Mouse (Mus musculus): ENCODE results near the gene Cbx7. TPM values are rescaled to one million over a fixed set of nuclear protein-coding genes. Genes with fewer than 3 reads are reported as not detected.
A peak's percentile ranks its signal among the peaks of the same experiment; 100 is the strongest.

Cbx7 gene
- polyA plus RNA-seq, 1 experiment from 2014 or later, result 2.4 TPM

- no peaks in the 10 kb centered on the region for H3K4me1 ChIP-seq
- 83% methylated on average over 4 of the region's 4 CpGs for WGBS
- no peak overlapping the region for H3K4me3 ChIP-seq
- H3K27ac ChIP-seq (replicated peaks), result no peak overlapping the region
- DNase-seq (ENCODE audit: low spot score), result no peak
- no peaks in the 10 kb centered on the region; the same call in 1 of the 2 replicates for H3K36me3 ChIP-seq (replicated peaks)
- no peaks in the 10 kb centered on the region for H3K27me3 ChIP-seq (replicated peaks; ENCODE audit: low read depth, poor library complexity, severe bottlenecking)
- H3K9me3 ChIP-seq, result no peaks in the 10 kb centered on the region
These were observed 23.6 kb upstream of the Cbx7 start for GRCm38 (mm10) chr15:79994566-79994965.

DNA sequence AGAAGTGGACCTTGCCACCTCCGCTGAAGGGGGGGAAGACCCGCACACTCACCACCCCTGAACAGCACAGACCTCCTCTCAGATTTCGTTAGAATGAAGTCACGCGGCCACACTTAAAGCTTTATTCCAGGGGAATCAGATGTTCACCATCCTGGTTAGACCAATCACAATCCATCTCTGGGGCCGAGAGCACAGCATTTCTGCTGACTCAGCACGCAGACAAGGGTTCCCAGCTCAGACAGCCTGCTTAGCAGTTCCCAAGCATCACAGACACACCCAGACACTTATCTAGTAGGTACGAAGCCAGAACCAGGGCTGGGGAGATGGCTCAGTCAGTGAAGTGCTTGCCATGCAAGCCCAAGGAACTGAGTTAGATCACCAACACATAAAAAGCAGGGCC is 15.3 kb upstream of the Cbx7 start:
- no peak overlapping the region for H3K27ac ChIP-seq (replicated peaks)
- H3K4me3 ChIP-seq, result no peak overlapping the region
- H3K9me3 ChIP-seq, result no peaks in the 10 kb centered on the region
- WGBS, result 76% methylated on average over 8 of the region's 8 CpGs
- no peaks in the 10 kb centered on the region for H3K36me3 ChIP-seq (replicated peaks)
- peak; percentile 18 for DNase-seq (ENCODE audit: low spot score)
- H3K27me3 ChIP-seq (replicated peaks; ENCODE audit: low read depth, poor library complexity, severe bottlenecking), result no peaks in the 10 kb centered on the region
- peaks cover 30% of the 10 kb centered on the region for H3K4me1 ChIP-seq

DNA sequence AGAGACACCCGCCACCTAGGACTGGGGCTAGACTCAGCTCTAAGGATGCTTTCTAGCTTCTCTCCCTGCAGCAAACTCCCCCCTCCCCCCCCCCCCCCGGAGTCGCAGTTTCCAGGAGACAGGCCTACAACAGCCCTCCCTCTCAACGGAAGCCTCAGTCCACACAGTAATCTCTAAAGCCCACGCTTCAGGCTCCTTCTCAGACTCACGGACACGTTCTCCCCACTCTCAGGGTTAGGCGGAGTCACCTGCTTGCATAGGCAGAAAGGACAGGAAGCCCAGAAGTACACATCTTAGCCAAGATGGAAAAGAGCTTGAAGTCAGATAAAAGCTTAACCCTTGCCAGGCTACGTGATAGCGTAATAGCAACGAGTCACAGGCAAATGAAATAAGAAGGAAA is 14.6 kb upstream of the Cbx7 start:
- H3K36me3 ChIP-seq (replicated peaks), result no peaks in the 10 kb centered on the region
- H3K4me3 ChIP-seq, result no peak overlapping the region
- WGBS, result 68% methylated on average over 11 of the region's 11 CpGs
- H3K9me3 ChIP-seq, result no peaks in the 10 kb centered on the region
- DNase-seq (ENCODE audit: low spot score), result no peak
- H3K27ac ChIP-seq (replicated peaks), result no peak overlapping the region
- no peaks in the 10 kb centered on the region for H3K27me3 ChIP-seq (replicated peaks; ENCODE audit: low read depth, poor library complexity, severe bottlenecking)
- H3K4me1 ChIP-seq, result peaks cover 34% of the 10 kb centered on the region

DNA sequence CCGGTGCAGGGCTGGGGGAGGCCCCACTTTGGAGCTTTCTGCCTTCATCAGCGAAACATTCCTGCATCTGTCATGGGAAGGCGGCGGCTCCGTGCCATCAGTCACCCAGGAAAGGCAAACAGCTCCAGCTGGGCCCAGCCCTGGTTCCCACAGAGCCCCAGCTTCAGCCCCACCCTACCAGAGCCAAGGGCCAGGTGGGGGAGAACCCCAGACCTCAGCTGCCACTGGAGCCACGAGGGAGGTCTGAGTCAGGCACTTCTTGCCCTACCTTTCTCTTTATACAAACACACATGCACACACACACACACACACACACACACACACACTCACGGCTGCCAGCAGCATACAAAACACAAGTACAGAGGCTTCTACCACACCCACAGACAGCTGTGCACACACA is 13.2 kb upstream of the Cbx7 start:
- no peaks in the 10 kb centered on the region for H3K9me3 ChIP-seq
- DNase-seq (ENCODE audit: low spot score), result no peak
- H3K4me1 ChIP-seq, result peaks cover 34% of the 10 kb centered on the region
- H3K4me3 ChIP-seq, result no peak overlapping the region
- no peak overlapping the region; the same call in 1 of the 2 replicates for H3K27ac ChIP-seq (replicated peaks)
- no peaks in the 10 kb centered on the region for H3K27me3 ChIP-seq (replicated peaks; ENCODE audit: low read depth, poor library complexity, severe bottlenecking)
- WGBS, result 67% methylated on average over 7 of the region's 7 CpGs
- H3K36me3 ChIP-seq (replicated peaks), result no peaks in the 10 kb centered on the region

- Histone ChIP-seq H3K4me1 (peaks cover 27% of the 10 kb centered on the region), H3K36me3 (replicated peaks) (no peaks in the 10 kb centered on the region), H3K27ac (replicated peaks) (no peak overlapping the region), H3K9me3 (no peaks in the 10 kb centered on the region), H3K4me3 (no peak overlapping the region), H3K27me3 (replicated peaks; ENCODE audit: low read depth, poor library complexity, severe bottlenecking) (no peaks in the 10 kb centered on the region)
- WGBS, result 86% methylated on average over 11 of the region's 11 CpGs
- no peak for DNase-seq (ENCODE audit: low spot score)
These were observed 9.8 kb upstream of the Cbx7 start for GRCm38 (mm10) chr15:79980716-79981115.

DNA sequence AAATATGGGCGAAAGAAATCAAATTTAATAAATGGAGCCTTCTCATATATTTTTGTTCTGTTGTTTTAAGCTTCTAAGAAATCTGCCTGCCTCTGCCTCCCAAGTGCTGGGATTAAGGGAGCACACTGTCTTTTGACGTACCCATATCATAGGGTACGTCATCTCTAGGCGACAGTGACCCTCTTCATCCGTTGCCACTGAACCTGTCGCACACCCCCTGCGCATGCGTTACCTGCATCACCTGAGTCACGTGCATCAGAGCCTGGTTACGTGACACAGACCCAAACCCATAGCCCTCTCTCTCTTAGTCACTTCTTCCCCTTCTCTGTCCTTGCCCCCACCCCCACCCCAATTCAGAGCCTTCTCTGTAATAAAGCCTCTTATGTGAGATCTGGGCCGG is 1.3 kb upstream of the Cbx7 start:
- DNase-seq (ENCODE audit: low spot score), result no peak
- Histone ChIP-seq H3K4me1 (no peaks in the 10 kb centered on the region), H3K9me3 (no peaks in the 10 kb centered on the region), H3K27ac (replicated peaks) (no peak overlapping the region), H3K4me3 (no peak overlapping the region), H3K36me3 (replicated peaks) (no peaks in the 10 kb centered on the region), H3K27me3 (replicated peaks; ENCODE audit: low read depth, poor library complexity, severe bottlenecking) (no peaks in the 10 kb centered on the region)
- 93% methylated on average over 11 of the region's 11 CpGs for WGBS

- no peak overlapping the region for H3K4me3 ChIP-seq
- H3K27ac ChIP-seq (replicated peaks), result no peak overlapping the region
- no peaks in the 10 kb centered on the region for H3K36me3 ChIP-seq (replicated peaks)
- 95% methylated on average over 18 of the region's 18 CpGs for WGBS
- no peaks in the 10 kb centered on the region for H3K27me3 ChIP-seq (replicated peaks; ENCODE audit: low read depth, poor library complexity, severe bottlenecking)
- no peak for DNase-seq (ENCODE audit: low spot score)
- no peaks in the 10 kb centered on the region for H3K4me1 ChIP-seq
- H3K9me3 ChIP-seq, result no peaks in the 10 kb centered on the region
These were observed 428 bp downstream of the Cbx7 start for GRCm38 (mm10) chr15:79970491-79970890.

DNA sequence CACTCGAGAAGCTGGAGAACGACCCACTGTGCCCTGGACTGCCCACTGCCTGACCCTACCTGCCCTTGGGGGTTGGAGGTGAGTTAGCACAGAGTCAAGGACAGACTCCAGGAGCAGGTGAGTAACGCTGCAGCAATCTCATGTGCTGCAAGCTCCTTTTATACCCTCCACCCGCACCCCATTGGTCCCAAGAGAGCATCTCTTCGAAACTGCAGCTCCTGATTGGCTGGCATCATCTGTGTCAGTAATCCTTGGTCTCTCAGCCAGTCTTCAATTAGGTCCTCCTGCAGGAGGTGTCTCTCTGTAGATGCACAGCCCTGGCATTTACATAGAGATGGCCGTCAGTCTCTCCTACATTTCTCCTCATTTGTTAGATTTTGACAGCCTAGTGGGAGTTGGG is 3.6 kb downstream of the Cbx7 start:
- Histone ChIP-seq H3K36me3 (replicated peaks) (no peaks in the 10 kb centered on the region), H3K4me3 (no peak overlapping the region), H3K27me3 (replicated peaks; ENCODE audit: low read depth, poor library complexity, severe bottlenecking) (no peaks in the 10 kb centered on the region), H3K9me3 (no peaks in the 10 kb centered on the region), H3K4me1 (0 out of 2 replicates have a peak, but pooled peaks cover 3% of the 10 kb centered on the region), H3K27ac (replicated peaks) (no peak overlapping the region)
- 81% methylated on average over 6 of the region's 6 CpGs for whole genome bisulfite sequencing
- no peak for DNase-seq (ENCODE audit: low spot score)

DNA sequence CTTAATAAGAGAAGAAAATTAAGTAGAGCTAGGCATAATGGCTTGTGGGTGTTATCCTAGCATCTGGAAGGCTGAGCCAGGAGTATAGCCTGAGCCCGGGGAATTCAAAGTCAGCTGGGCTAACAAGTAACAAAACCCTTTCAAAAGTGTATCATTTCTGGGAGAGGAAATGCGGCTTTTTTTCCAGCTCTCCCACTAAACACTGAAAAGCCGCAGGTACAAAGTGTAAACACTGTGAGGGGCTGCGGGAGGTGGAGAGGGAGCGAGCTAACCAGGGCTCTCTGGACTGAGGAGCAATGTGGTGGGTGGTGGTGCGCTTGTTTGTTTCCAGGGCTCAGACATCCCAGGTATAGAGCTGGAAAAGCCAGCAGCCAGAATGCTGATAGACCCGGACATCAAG is 6.5 kb downstream of the Cbx7 start:
- no peaks in the 10 kb centered on the region for H3K9me3 ChIP-seq
- no peak overlapping the region for H3K4me3 ChIP-seq
- 86% methylated on average over 7 of the region's 7 CpGs for WGBS
- no peaks in the 10 kb centered on the region for H3K36me3 ChIP-seq (replicated peaks)
- no peak for DNase-seq (ENCODE audit: low spot score)
- no peak overlapping the region for H3K27ac ChIP-seq (replicated peaks)
- H3K27me3 ChIP-seq (replicated peaks; ENCODE audit: low read depth, poor library complexity, severe bottlenecking), result no peaks in the 10 kb centered on the region
- peaks cover 20% of the 10 kb centered on the region for H3K4me1 ChIP-seq

GRCm38 (mm10) chr15:79962661-79963060 is 8.3 kb downstream of the Cbx7 start:
- H3K36me3 ChIP-seq (replicated peaks), result no peaks in the 10 kb centered on the region
- DNase-seq (ENCODE audit: low spot score), result no peak
- H3K4me1 ChIP-seq, result peaks cover 20% of the 10 kb centered on the region
- H3K27me3 ChIP-seq (replicated peaks; ENCODE audit: low read depth, poor library complexity, severe bottlenecking), result no peaks in the 10 kb centered on the region
- 83% methylated on average over 18 of the region's 18 CpGs for WGBS
- H3K27ac ChIP-seq (replicated peaks), result no peak overlapping the region
- no peaks in the 10 kb centered on the region for H3K9me3 ChIP-seq
- no peak overlapping the region for H3K4me3 ChIP-seq

GRCm38 (mm10) chr15:79961366-79961921 is 9.5 kb downstream of the Cbx7 start:
- no peaks in the 10 kb centered on the region for H3K27me3 ChIP-seq (replicated peaks; ENCODE audit: low read depth, poor library complexity, severe bottlenecking)
- 58% methylated on average over 9 of the region's 9 CpGs for WGBS
- peaks cover 20% of the 10 kb centered on the region for H3K4me1 ChIP-seq
- H3K27ac ChIP-seq (replicated peaks), result peak overlapping the region; percentile 16; the same call in 1 of the 2 replicates
- H3K9me3 ChIP-seq, result no peaks in the 10 kb centered on the region
- H3K36me3 ChIP-seq (replicated peaks), result no peaks in the 10 kb centered on the region
- peak; percentile 45 for DNase-seq (ENCODE audit: low spot score)
- no peak overlapping the region for H3K4me3 ChIP-seq

DNA sequence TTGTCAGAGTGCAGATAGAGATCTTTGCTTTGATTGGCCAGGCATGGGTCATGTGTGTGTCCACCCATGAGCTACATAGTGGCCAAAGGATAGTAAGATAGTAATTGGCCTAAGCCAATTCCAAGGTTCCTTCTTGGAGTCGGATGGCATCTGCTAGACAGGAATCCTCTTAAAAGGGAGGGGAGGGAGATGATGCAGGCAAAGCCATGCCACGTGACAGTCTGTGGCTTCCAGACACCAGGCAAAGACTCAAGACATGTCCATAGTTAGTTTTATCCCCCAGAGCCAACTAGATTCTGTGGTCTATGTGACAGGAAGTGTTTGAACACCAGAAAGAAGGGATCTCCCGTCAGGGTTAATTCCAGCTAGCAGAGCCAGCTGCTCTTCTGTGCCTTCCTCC is 12.5 kb downstream of the Cbx7 start:
- Histone ChIP-seq H3K27ac (replicated peaks) (no peak overlapping the region), H3K36me3 (replicated peaks) (no peaks in the 10 kb centered on the region), H3K9me3 (no peaks in the 10 kb centered on the region), H3K4me3 (no peak overlapping the region), H3K27me3 (replicated peaks; ENCODE audit: low read depth, poor library complexity, severe bottlenecking) (no peaks in the 10 kb centered on the region), H3K4me1 (peaks cover 20% of the 10 kb centered on the region)
- 51% methylated on average over 3 of the region's 3 CpGs for WGBS
- DNase-seq (ENCODE audit: low spot score), result no peak

DNA sequence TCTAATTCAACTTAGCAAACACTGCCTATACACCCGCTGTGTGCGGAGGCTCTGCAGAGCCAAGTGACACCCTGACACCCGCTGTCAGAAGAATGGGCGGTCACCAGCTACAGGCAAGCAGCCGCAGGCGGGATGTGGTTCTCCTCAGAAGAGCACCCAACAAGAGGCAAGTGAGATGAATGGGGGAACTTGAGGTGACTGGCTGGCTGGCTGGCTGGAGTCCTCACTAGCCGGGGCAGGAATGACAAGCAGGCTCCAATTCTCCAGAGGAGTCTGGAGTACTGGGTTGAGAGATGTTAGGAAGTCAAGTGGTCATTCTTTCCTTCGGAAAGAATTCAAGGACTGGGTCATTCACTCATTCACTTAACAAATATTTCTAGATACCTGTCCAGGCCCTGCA is 14.4 kb downstream of the Cbx7 start:
- Histone ChIP-seq H3K9me3 (no peaks in the 10 kb centered on the region), H3K27me3 (replicated peaks; ENCODE audit: low read depth, poor library complexity, severe bottlenecking) (no peaks in the 10 kb centered on the region), H3K4me1 (peaks cover 25% of the 10 kb centered on the region), H3K4me3 (no peak overlapping the region), H3K27ac (replicated peaks) (no peak overlapping the region), H3K36me3 (replicated peaks) (no peaks in the 10 kb centered on the region)
- 90% methylated on average over 8 of the region's 8 CpGs for WGBS
- DNase-seq (ENCODE audit: low spot score), result no peak

GRCm38 (mm10) chr15:79953470-79953869 is 17.4 kb downstream of the Cbx7 start:
- H3K36me3 ChIP-seq (replicated peaks), result no peaks in the 10 kb centered on the region
- no peak overlapping the region for H3K27ac ChIP-seq (replicated peaks)
- H3K27me3 ChIP-seq (replicated peaks; ENCODE audit: low read depth, poor library complexity, severe bottlenecking), result no peaks in the 10 kb centered on the region
- 70% methylated on average over 7 of the region's 7 CpGs for WGBS
- H3K9me3 ChIP-seq, result no peaks in the 10 kb centered on the region
- H3K4me1 ChIP-seq, result peaks cover 38% of the 10 kb centered on the region
- no peak for DNase-seq (ENCODE audit: low spot score)
- no peak overlapping the region for H3K4me3 ChIP-seq

All from embryonic facial prominence, embryonic 10.5 days (tissue).